Mouse (Mus musculus) hindbrain, embryonic 15.5 days (tissue): ENCODE measurements around the gene Bsnd. TPM values are rescaled to one million over a fixed set of nuclear protein-coding genes. Genes with fewer than 3 reads are reported as not detected.

Experiments used
- ATAC-seq: fragments of 200-750 bp; cut with Nextera tagmentation; 2 replicates; pipeline ENCODE4 v1.8.0; 2017; ENCODE audit warnings: low read depth, moderate number of reproducible peaks, moderate TSS enrichment; ENCODE audit not compliant: low FRiP score
- H3K27ac ChIP-seq: fragments of 300-500 bp; sonication (generic); replicated peaks from 2 replicates; pipeline ENCODE4 v1.5.1; 2015; ENCODE audit warnings: mild to moderate bottlenecking, inconsistent platforms
- H3K27me3 ChIP-seq: fragments of 300-500 bp; sonication (generic); 2 replicates; pipeline ENCODE4 v1.6.1; 2015; ENCODE audit warnings: control low read depth, inconsistent platforms
- H3K36me3 ChIP-seq: fragments of 300-500 bp; sonication (generic); 2 replicates; pipeline ENCODE4 v1.6.1; 2015; ENCODE audit warnings: control low read depth, inconsistent platforms
- H3K4me1 ChIP-seq: fragments of 300-500 bp; sonication (generic); replicated peaks from 2 replicates; pipeline ENCODE4 v1.6.1; 2015; ENCODE audit warnings: control low read depth, inconsistent platforms
- H3K4me2 ChIP-seq: fragments of 300-500 bp; sonication (generic); 2 replicates; pipeline ENCODE4 v1.6.1; 2015; ENCODE audit warnings: moderate library complexity, mild to moderate bottlenecking, inconsistent platforms
- H3K4me3 ChIP-seq: fragments of 300-500 bp; sonication (generic); 2 replicates; pipeline ENCODE4 v1.5.1; 2015; ENCODE audit warnings: mild to moderate bottlenecking, inconsistent platforms
- H3K9ac ChIP-seq: fragments of 300-500 bp; sonication (generic); 2 replicates; pipeline ENCODE4 v1.6.1; 2015; ENCODE audit warnings: inconsistent platforms
- H3K9me3 ChIP-seq: fragments of 300-500 bp; sonication (generic); 2 replicates; pipeline ENCODE4 v1.6.1; 2016; ENCODE audit warnings: control low read depth, inconsistent platforms
- WGBS: fragments of 180-500 bp; shearing (Covaris S2); methylation state at CpG from one replicate; pipeline ENCODE4 v1.1.7; 2015; 5-methylcytosine and 5-hydroxymethylcytosine counted together
- polyA plus RNA-seq: library from polyadenylated mRNA; unstranded; fragments of >200 nt; fragmentation: Nextera tagmentation; extraction: Ambion mirVana; gene quantifications from 2 replicates; pipeline ENCODE4 v1.2.1, GENCODE M21; 2015

Gene Bsnd
- polyA plus RNA-seq, 1 experiment from 2014 or later = 0.09 TPM

GRCm38 (mm10) chr4:106443182-106443581, 48.9 kb downstream of the Bsnd start:
- ATAC-seq = no peak
- no peak overlapping the region for H3K9ac ChIP-seq
- H3K9me3 ChIP-seq = no peaks in the 10 kb centered on the region
- H3K36me3 ChIP-seq = peaks cover 28% of the 10 kb centered on the region
- H3K4me3 ChIP-seq = no peak overlapping the region
- no peaks in the 10 kb centered on the region for H3K4me1 ChIP-seq
- H3K27me3 ChIP-seq = no peaks in the 10 kb centered on the region
- no peak overlapping the region for H3K4me2 ChIP-seq
- WGBS = 75% methylated on average over 6 of the region's 6 CpGs
- no peak overlapping the region for H3K27ac ChIP-seq

- no peak overlapping the region for H3K9ac ChIP-seq
Observed at GRCm38 (mm10) chr4:106438763-106439162, 53.3 kb downstream of the Bsnd start.

GRCm38 (mm10) chr4:106437207-106437606, 54.9 kb downstream of the Bsnd start:
- WGBS = 94% methylated on average over 5 of the region's 5 CpGs
- ATAC-seq = no peak

More at GRCm38 (mm10) chr4:106438763-106439162, 53.3 kb downstream of the Bsnd start:
- Histone ChIP-seq H3K9me3 (no peaks in the 10 kb centered on the region), H3K4me3 (no peak overlapping the region), H3K27ac (no peak overlapping the region), H3K27me3 (no peaks in the 10 kb centered on the region), H3K4me2 (no peak overlapping the region), H3K4me1 (no peaks in the 10 kb centered on the region), H3K36me3 (peaks cover 67% of the 10 kb centered on the region)
- ATAC-seq = no peak
- WGBS = 96% methylated on average over 5 of the region's 5 CpGs

GRCm38 (mm10) chr4:106436475-106436874, 55.6 kb downstream of the Bsnd start:
- H3K9me3 ChIP-seq = no peaks in the 10 kb centered on the region
- peaks cover 64% of the 10 kb centered on the region for H3K36me3 ChIP-seq
- no peak overlapping the region for H3K4me2 ChIP-seq
- WGBS = 65% methylated on average over 4 of the region's 4 CpGs
- ATAC-seq = no peak
- no peaks in the 10 kb centered on the region for H3K27me3 ChIP-seq
- no peak overlapping the region for H3K4me3 ChIP-seq
- no peaks in the 10 kb centered on the region for H3K4me1 ChIP-seq
- H3K27ac ChIP-seq = no peak overlapping the region
- no peak overlapping the region for H3K9ac ChIP-seq

More at GRCm38 (mm10) chr4:106437207-106437606, 54.9 kb downstream of the Bsnd start:
- Histone ChIP-seq H3K4me2 (no peak overlapping the region), H3K4me3 (no peak overlapping the region), H3K9me3 (no peaks in the 10 kb centered on the region), H3K4me1 (no peaks in the 10 kb centered on the region), H3K9ac (no peak overlapping the region), H3K27ac (no peak overlapping the region), H3K36me3 (peaks cover 63% of the 10 kb centered on the region), H3K27me3 (no peaks in the 10 kb centered on the region)

- Histone ChIP-seq H3K4me1 (no peaks in the 10 kb centered on the region), H3K9me3 (no peaks in the 10 kb centered on the region), H3K36me3 (peaks cover 74% of the 10 kb centered on the region), H3K27ac (no peak overlapping the region), H3K27me3 (no peaks in the 10 kb centered on the region), H3K4me2 (no peak overlapping the region), H3K4me3 (no peak overlapping the region), H3K9ac (no peak overlapping the region)
- 94% methylated on average over 2 of the region's 2 CpGs for WGBS
- no peak for ATAC-seq
Observed at GRCm38 (mm10) chr4:106435426-106435825, 56.7 kb downstream of the Bsnd start.

Other genes with a start within 250 kb of the Bsnd start
- 9.1 and 9.8 TPM in 2 replicates for gene Usp24, start 176.1 kb downstream of the Bsnd start, polyA plus RNA-seq
- 7.4 and 11.7 TPM in 2 replicates for gene Pcsk9, start 28.0 kb downstream of the Bsnd start, polyA plus RNA-seq
- 5.2 and 7.1 TPM in 2 replicates for gene Dhcr24, start 68.8 kb upstream of the Bsnd start, polyA plus RNA-seq
- not detected in 2 replicates for gene Lexm, start 125.0 kb upstream of the Bsnd start, polyA plus RNA-seq
- gene Ttc22, start 130.1 kb upstream of the Bsnd start, polyA plus RNA-seq = 1.5 and 2.4 TPM in 2 replicates
- 9.6 and 10.3 TPM in 2 replicates for gene Pars2, start 158.8 kb upstream of the Bsnd start, polyA plus RNA-seq
- gene Ttc4, start 186.7 kb upstream of the Bsnd start, polyA plus RNA-seq = 131 and 153 TPM in 2 replicates
- 0.21 and 1.5 TPM in 2 replicates for gene Mroh7, start 238.6 kb upstream of the Bsnd start, polyA plus RNA-seq
- gene Fam151a, start 241.6 kb upstream of the Bsnd start, polyA plus RNA-seq = not detected in 2 replicates